8 mouse cellular contexts compared by ENCODE assay signal in the genomic region with DNA sequence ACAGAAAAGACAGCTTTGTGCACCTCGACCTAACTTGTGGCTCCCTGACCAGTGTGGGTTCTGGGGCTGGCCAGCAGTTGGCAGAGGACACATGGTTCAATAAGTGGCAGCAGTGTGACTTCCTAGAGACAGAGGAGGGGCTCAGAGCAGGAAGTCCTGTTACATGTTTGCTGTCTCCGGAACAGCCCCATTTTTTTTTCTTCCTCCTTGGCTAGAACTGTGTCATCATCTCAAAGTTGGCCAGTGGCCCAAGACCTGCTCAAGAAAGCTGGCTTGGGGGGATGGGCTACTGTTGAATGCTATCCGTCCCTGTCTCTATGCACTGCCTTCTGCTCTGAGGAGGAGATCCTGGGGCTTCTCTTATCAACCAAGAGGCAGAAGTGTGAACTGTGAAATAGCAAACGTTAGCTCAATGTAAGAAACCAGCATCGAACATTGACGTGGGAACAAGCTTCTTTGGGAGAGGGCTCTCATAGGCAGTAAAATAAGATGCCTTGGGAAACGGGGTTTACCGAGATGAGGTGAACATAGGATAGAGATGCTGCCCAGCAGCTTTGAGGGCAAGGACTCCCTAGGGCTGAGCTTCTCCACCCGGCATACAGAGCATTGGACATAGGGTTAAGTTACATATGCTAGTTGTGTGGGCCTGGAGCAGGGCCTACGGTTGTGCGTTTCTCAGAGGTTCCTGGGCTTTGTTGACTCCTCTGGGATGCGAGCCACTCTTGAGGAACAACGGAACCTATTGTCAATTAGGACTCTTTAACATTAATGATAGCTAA. TPM values are rescaled to one million over a fixed set of nuclear protein-coding genes. Genes with fewer than 3 reads are reported as not detected.
A peak's percentile ranks its signal among the peaks of the same experiment; 100 is the strongest.
DNase-seq lines count a peak whose midpoint lies in the region; ATAC-seq lines count a peak whose summit lies in the region.

No protein-coding gene starts in this region.

- 63% methylated on average over 13 of the region's 13 CpGs for WGBS in heart, embryonic 13.5 days
- WGBS in liver, embryonic 13.5 days (ENCODE audit: insufficient replicate concordance), result 52% methylated on average over 13 of the region's 13 CpGs

- no peaks in the 10 kb centered on the region for H3K36me3 ChIP-seq in heart, embryonic 13.5 days
- no peaks in the 10 kb centered on the region for H3K36me3 ChIP-seq in liver, embryonic 13.5 days

- no peak overlapping the region for H3K9ac ChIP-seq in heart, embryonic 13.5 days
- no peak overlapping the region for H3K9ac ChIP-seq in liver, embryonic 13.5 days

- no peak overlapping the region for H3K4me2 ChIP-seq in heart, embryonic 13.5 days
- H3K4me2 ChIP-seq in liver, embryonic 13.5 days, result no peak overlapping the region

- H3K9me3 ChIP-seq in heart, embryonic 13.5 days, result no peaks in the 10 kb centered on the region
- H3K9me3 ChIP-seq in liver, embryonic 13.5 days (replicated peaks), result no peaks in the 10 kb centered on the region

- H3K27me3 ChIP-seq in heart, embryonic 13.5 days (replicated peaks), result peaks cover 5% of the 10 kb centered on the region; the same call in 1 of the 2 replicates
- H3K27me3 ChIP-seq in liver, embryonic 13.5 days, result peaks cover 31% of the 10 kb centered on the region

- DNase-seq in gastrocnemius, postnatal 10 days, result peak; percentile 14
- DNase-seq in gastrocnemius, postnatal 14 days, result no peak
- peak; percentile 28 for DNase-seq in adipocyte (ENCODE audit: low spot score)
- DNase-seq in liver, embryonic 13.5 days, result no peak
- DNase-seq in spleen, postnatal 4 days (ENCODE audit: low spot score in 2 of 2), result peak; percentile 73 to 78
- DNase-seq in ovary, postnatal 36 days (ENCODE audit: low spot score), result no peak
- DNase-seq in thymus, postnatal 4 days, result no peak

- intact Hi-C loops in gastrocnemius, postnatal 14 days (cut with DNase I; ENCODE audit: low total_unique reads), result no loop called here

- H3K4me3 ChIP-seq in heart, embryonic 13.5 days, result no peak overlapping the region
- H3K4me3 ChIP-seq in liver, embryonic 13.5 days (replicated peaks), result no peak overlapping the region

- ATAC-seq in heart, embryonic 13.5 days (ENCODE audit: extremely low read depth, insufficient number of reproducible peaks, low FRiP score, low TSS enrichment), result 0 out of 2 replicates have a peak, but pooled peaks have one; percentile 32
- ATAC-seq in liver, embryonic 13.5 days (ENCODE audit: low read depth), result 0 out of 2 replicates have a peak, but pooled peaks have one; percentile 41

- no peak overlapping the region for H3K27ac ChIP-seq in heart, embryonic 13.5 days (replicated peaks)
- no peak overlapping the region for H3K27ac ChIP-seq in liver, embryonic 13.5 days

- H3K4me1 ChIP-seq in heart, embryonic 13.5 days, result peaks cover 22% of the 10 kb centered on the region
- H3K4me1 ChIP-seq in liver, embryonic 13.5 days (replicated peaks), result no peaks in the 10 kb centered on the region

RNA-seq across cellular contexts. Expression of a gene that starts 31.9 kb away (rescaled TPM):
- 1 to 10 TPM; 2.2 TPM for total RNA-seq in gastrocnemius, postnatal 10 days (2021)
- 1 to 10 TPM; 2.4 to 6.2 TPM for total RNA-seq in gastrocnemius, postnatal 14 days (2021)
- 0.18 and 0.28 TPM in 2 replicates for polyA plus RNA-seq in heart, embryonic 13.5 days (2015; fragmentation: Nextera tagmentation; extraction: Ambion mirVana)
- polyA plus RNA-seq in liver, embryonic 13.5 days (2015; fragmentation: Nextera tagmentation; extraction: Ambion mirVana), result not detected in 2 replicates

RNA-seq across cellular contexts. Expression of a gene that starts 47.8 kb away (rescaled TPM):
- 10 to 100 TPM; 29.1 to 31.2 TPM for total RNA-seq in gastrocnemius, postnatal 10 days (2021)
- 10 to 100 TPM; 26.4 to 27.3 TPM for total RNA-seq in gastrocnemius, postnatal 14 days (2021)
- polyA plus RNA-seq in heart, embryonic 13.5 days (2015; fragmentation: Nextera tagmentation; extraction: Ambion mirVana), result 20.9 and 21.0 TPM in 2 replicates
- 22.3 and 23.6 TPM in 2 replicates for polyA plus RNA-seq in liver, embryonic 13.5 days (2015; fragmentation: Nextera tagmentation; extraction: Ambion mirVana)

Comparison
In these comparisons a context has a peak if more than half of its experiments do, and no peak if none do; other contexts are left out.
1. DNase-seq: peak in gastrocnemius, postnatal 10 days (single experiment), adipocyte (single experiment) and spleen, postnatal 4 days (2 of 2); none in gastrocnemius, postnatal 14 days (single experiment), liver, embryonic 13.5 days (single experiment), ovary, postnatal 36 days (single experiment) and thymus, postnatal 4 days (single experiment).